Mouse (Mus musculus) G1E (cell line): ENCODE data around the gene Hist1h2ac.
A peak's percentile ranks its signal among the peaks of the same experiment; 100 is the strongest.

ENCODE experiments used
- CTCF ChIP-seq: IDR thresholded peaks from 2 replicates; pipeline ENCODE4 v1.5.1; 2012; ENCODE audit warnings: low read depth, low read length, inconsistent platforms, mixed read lengths
- GATA1 ChIP-seq: IDR thresholded peaks from 2 replicates; pipeline ENCODE4 v1.6.1; 2012; ENCODE audit warnings: borderline replicate concordance, low read length, inconsistent platforms, mixed read lengths
- POLR2AphosphoS5 ChIP-seq: IDR thresholded peaks from 2 replicates; pipeline ENCODE4 v1.6.1; 2012; ENCODE audit warnings: low read depth, low read length, inconsistent platforms; ENCODE audit not compliant: insufficient replicate concordance
- TAL1 ChIP-seq: conservative IDR thresholded peaks from 2 replicates; pipeline ENCODE4 v1.6.1; 2012; ENCODE audit warnings: low read depth, low read length, inconsistent platforms, mixed read lengths

GRCm38 (mm10) chr13:23700786-23701520, 17.2 kb upstream of the Hist1h2ac start:
- no peak for TF ChIP-seq GATA1
- TF ChIP-seq CTCF = peak; percentile 51
- no peak for TF ChIP-seq TAL1
- TF ChIP-seq POLR2AphosphoS5 = no peak
